Mouse (Mus musculus): Measurements from ENCODE around the gene Ugt1a7c.
"Not testable (repeated sequence)": the region's sequence is repeated elsewhere in the genome, so short reads cannot be mapped to it uniquely, and the experiment has no call there.

DNA sequence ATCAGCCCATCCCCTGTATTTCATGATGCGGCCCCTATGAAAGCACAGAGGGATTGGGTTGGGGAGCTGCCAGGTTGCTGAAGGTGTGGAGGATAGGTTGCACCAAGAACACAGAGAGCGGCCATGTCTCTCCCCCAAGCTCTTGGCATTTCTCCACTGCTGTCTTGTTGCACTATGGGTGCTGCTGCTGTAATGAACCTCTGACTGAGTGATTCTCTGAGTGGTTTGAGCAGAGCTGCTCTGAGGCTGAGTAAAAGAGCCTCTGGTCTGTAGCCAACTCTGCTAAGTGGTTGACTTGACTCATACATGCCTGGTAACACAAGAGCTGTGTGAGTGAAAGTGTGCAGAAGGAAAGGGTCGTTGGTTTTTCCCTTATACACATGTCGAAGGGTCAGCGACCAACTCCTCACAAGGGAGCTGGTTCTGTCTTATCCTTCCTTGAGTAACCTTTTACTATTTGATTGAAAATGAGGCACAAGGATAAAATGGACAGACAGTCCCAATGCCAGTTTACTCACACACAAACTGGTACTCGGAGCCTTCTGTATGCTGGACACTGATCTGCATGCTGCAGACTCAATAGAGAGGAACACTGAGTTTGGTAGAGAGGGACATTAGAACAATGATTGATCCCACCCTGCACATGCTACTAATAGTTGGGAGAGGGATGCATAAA, 40.5 kb downstream of the Ugt1a7c start:
- not testable (repeated sequence) for TF ChIP-seq CTCF (IDR thresholded peaks at IDR 0.05; ENCODE audit: low read depth, low read length); POLR2A (IDR thresholded peaks at IDR 0.05; ENCODE audit: borderline replicate concordance, low read depth, low read length)

Measured in bone marrow macrophage, adult 2 months (primary cell).